Mouse (Mus musculus): Measurements from ENCODE around the gene Podxl2. TPM values are rescaled to one million over a fixed set of nuclear protein-coding genes. Genes with fewer than 3 reads are reported as not detected.
A peak's percentile ranks its signal among the peaks of the same experiment; 100 is the strongest.

Podxl2 gene
- total RNA-seq, 2 experiments from 2014 or later, result 60.1 to 62.8 TPM

DNA sequence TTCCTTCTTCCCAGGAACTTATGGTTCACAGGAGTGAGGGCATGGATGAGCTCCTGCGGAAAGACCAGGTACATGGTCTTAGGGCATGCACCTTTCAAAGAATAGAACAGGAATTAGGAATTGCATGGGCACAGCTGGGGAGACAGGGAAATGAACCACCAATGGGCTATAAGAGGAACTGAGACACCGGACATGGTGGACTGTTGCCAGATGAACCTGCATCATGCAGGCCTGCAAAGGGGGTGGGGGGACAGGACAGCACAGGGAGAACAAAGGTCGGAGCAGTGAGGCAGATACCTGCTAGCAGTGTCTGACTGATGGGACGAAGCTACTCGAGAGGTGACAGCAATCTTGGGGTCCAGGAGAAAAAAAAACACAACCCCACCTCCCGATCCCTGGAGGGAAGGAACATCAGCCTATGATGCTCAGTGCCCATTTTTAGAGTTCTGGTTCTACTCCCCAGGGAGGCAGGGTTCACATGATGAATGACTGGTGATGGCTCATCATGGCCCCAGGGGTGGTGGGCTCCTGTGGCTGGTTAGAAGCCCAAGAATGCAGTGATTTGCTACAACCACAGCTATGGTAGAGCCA, 44.6 kb downstream of the Podxl2 start:
- no peak for DNase-seq (ENCODE audit: low spot score in 2 of 2)

GRCm38 (mm10) chr6:88829579-88829978, 45.3 kb downstream of the Podxl2 start:
- DNase-seq (ENCODE audit: low spot score in 2 of 2), result no peak

DNA sequence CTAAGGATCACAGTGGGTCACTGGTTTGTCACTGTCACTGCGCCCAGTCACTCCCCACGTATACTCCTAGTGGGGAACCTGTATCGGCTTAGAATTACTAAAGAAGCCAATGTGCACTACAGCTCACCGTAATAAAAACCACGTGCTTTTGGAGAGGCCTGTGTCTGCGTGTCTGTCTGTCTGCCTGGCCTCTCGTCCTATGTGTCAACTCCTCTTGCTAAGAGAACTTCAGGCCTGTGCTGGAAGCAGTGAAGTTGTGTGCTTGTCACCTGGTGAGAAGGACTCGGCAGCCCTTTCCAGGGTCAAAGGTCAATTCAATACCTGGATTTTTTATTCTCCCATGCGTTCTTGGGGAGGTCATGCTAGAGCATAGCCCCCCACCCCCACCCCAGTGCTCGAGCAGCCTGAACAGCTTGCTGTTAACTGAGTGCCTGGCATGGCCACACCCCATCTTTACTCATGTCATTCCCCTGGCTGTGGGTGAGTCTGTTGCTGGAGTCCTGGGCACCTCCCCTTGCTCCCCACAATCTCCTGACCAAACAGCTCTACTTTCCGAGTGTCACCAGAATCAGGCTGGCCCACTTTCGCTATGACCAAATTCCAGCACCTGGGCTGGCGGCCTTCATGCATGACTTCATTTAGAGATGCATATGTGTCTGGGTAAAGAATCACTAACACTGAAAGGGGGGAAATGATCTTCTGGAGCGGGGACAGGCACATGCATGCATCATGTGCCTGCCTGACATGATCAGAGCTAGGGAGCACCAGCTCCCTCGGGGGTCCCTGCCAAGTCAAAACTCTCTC, 46.4 kb downstream of the Podxl2 start:
- no peak for DNase-seq (ENCODE audit: low spot score in 2 of 2)

- DNase-seq (ENCODE audit: low spot score in 2 of 2), result no peak
Measured at GRCm38 (mm10) chr6:88827395-88828205, 47.2 kb downstream of the Podxl2 start.

- DNase-seq (ENCODE audit: low spot score in 2 of 2), result no peak
Measured at GRCm38 (mm10) chr6:88826965-88827364, 47.9 kb downstream of the Podxl2 start.

DNA sequence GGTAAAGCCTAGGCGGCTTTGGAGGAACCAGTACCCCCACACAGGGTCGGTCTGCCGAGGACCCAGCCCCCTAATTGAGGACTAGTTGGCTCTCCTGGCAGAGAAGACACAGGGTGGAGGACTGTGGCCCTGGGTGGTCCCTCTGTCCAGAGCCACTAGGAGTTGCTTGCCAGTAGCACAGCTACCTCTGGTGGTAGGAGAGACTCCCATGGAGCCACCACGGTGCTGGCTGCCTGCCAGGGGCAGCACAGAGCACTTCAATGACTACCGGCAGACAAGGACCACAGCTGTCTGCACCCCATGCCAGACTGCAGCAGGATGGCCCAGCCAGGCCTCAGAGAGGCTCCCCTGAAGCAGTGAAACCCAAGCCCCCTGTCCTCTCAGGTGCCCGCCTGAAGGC, 48.3 kb downstream of the Podxl2 start:
- peak; percentile 48 to 57 for DNase-seq (ENCODE audit: low spot score in 2 of 2)

GRCm38 (mm10) chr6:88826088-88826487, 48.8 kb downstream of the Podxl2 start:
- DNase-seq (ENCODE audit: low spot score in 2 of 2), result no peak

- DNase-seq (ENCODE audit: low spot score in 2 of 2), result no peak
Measured at GRCm38 (mm10) chr6:88824183-88824582, 50.7 kb downstream of the Podxl2 start.

- peak in 1 of 2 experiments; percentile 33 for DNase-seq (ENCODE audit: low spot score in 2 of 2)
Measured at GRCm38 (mm10) chr6:88821901-88822300, 52.9 kb downstream of the Podxl2 start.

DNA sequence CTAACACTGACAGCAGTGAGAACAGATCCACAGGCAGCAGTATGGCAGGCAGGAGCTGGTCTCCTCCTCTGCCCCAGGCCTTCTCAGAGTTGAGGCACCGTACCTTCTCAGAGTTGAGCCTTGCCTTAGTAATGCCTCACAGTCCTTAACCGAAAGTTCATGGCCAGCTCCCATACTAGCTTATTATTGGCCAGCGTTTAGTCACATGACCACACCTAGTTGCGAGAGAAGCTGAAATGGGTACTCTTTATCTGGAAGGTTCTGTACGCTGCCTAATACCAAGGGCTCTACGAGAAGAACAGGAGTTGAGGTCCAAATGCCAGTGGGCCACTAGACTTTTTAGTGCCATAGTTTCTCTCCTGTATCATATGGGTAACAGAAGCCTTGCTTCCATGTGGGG, 53.5 kb downstream of the Podxl2 start:
- DNase-seq (ENCODE audit: low spot score in 2 of 2), result no peak

GRCm38 (mm10) chr6:88820853-88821252, 54.0 kb downstream of the Podxl2 start:
- DNase-seq (ENCODE audit: low spot score in 2 of 2), result no peak

DNA sequence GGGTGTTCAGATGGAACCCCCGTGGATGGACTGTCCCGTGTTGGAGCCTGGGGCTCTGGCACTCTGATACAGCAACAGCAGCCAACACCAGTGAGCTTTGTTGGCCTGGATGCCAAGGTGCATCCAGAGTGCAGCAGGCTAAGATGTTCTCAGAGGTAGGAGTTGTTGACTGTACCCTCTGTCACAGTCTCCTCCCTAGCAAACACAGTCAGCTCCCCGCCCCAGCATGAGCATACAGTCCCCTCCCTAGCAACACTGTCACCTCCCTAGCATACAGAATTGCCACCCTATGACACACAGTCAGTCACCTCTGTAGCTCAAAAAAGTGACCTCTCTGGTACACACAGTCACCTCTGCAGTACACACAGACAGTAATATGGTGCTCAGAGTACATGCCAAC, 57.9 kb downstream of the Podxl2 start:
- no peak for DNase-seq (ENCODE audit: low spot score in 2 of 2)

DNA sequence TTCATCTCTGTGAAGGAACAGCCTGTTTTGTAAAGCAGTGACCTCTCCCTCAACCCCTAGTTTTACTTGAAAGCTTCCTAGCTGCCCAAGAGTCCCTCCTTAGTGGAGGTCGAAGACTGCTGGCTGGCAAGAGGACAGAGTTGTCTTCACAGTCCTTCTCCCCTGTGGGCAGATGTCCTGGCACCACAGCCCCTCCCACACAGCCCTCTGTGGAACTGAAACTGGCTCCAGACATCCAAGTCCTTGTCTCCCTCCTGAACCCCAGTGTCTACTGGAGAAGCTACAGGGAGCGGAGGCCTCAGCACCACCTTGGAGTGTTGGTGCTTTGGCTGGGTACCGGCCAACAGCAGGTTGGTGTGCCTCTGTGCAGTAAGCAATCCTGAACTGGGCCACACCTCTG, 59.4 kb downstream of the Podxl2 start:
- no peak for DNase-seq (ENCODE audit: low spot score in 2 of 2)

DNA sequence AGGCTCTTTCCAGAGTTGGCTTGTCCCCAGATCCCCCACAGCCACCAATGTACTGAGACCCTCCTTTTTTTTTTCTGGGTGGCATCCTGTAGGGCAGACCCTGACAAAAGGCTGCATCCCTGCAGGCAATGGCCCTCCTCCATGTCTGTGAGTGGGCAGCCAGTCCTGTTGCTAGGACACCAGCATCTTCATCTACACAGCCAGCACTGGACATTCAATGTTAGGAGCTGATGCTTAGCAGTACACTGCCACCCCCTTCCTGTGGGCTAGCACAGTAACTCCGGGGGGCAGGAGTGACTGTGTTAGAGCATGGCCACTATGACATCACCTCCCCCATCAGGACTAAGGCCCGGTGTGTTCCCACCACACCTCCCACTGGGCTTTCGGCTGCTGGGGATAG, 59.8 kb downstream of the Podxl2 start:
- DNase-seq (ENCODE audit: low spot score in 2 of 2), result no peak

DNA sequence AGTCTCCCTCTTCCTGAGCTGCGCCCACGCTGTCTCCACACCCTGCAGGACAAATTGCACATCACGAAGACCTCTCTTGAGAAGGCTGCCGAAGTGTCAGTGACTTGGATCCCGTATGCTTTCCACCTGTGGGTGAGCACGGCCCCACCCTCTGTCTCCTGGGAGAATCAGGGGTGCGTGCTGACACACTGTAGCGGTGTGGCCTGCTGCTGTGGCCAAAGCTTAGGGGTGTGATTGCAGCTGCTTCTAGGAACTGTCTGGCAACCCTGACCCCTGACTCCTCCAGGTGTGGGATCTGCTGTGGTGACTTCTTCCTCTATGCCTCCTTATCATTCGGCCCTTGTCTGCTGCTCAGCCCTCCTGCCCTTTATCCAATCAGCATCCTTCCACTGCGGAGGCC, 61.0 kb downstream of the Podxl2 start:
- DNase-seq (ENCODE audit: low spot score in 2 of 2), result no peak

DNA sequence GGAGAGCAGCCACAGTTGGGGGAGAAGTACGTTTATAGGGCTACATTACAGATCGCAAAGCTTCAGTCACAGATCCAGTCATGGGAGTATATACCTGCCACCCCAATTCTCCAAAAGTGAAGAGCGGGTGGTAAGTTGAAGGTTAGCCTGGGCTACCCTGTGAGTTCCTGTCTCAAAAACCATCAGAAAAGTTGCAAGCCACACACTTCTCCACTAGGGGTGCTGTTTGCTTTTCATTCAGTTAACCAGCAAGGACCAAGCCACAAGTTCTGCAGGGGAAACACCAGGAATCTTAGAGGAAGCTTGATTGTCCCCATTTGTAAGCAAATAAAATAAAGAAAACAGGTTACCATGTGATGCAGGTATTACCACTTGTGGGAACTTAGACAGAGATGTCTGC, 62.0 kb downstream of the Podxl2 start:
- DNase-seq (ENCODE audit: low spot score in 2 of 2), result no peak

GRCm38 (mm10) chr6:88811880-88812400, 62.9 kb downstream of the Podxl2 start:
- no peak for DNase-seq (ENCODE audit: low spot score in 2 of 2)

- no peak for DNase-seq (ENCODE audit: low spot score in 2 of 2)
Measured at GRCm38 (mm10) chr6:88811396-88811795, 63.4 kb downstream of the Podxl2 start.

- no peak for DNase-seq (ENCODE audit: low spot score in 2 of 2)
Measured at GRCm38 (mm10) chr6:88810291-88810690, 64.6 kb downstream of the Podxl2 start.

DNA sequence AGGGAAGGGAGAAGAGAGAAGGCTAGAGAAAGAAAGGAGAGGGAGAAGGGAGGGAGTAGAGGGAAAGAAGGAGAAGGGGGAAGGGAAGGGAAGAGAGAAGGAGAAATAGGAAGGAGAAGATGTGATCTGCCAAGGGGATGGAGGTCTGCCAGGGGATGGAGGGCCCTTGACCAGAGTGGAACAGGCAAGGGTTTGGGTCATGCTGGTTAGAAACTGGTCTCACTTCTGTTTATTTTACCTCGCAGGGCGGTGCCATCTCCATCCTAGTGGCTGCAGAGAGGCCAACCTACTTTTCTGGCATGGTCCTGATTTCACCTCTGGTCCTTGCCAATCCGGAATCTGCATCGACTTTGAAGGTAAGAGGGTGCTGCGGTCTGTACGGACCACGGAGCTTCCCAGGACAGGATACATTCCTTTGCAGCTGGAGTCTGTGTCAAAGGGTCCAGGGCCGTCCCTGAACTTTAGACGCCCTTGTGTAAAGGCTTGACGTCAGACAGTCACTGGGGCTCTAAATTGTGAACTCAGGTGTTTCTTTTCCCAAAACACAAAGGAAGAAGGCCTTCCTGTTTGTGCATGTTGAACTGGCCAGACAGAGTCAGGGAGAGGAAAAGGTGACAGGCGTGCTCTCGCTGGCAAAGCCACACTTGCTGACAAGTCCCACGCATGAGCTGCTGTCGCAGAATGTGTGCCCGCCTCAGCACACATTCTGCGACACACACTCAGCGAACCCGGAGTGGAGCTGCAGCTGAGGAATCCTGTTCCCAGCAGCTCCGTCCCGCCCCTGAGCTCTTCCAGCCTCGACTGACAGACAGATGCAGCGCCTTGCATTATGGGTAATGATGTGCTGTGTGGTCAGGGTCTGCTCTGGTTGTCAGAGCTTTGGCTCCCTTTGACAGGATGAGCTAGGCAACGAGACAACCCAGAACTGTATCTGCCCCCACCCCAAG, 65.5 kb downstream of the Podxl2 start:
- DNase-seq (ENCODE audit: low spot score in 2 of 2), result no peak
